Mouse (Mus musculus) liver, adult 10 weeks (tissue): ENCODE data around the gene Frzb. TPM values are rescaled to one million over a fixed set of nuclear protein-coding genes. Genes with fewer than 3 reads are reported as not detected.

Experiments used
- polyA plus RNA-seq: library from polyadenylated mRNA; stranded (reverse); fragments of 350-450 nt; fragmentation: Illumina TruSeq; extraction: RNeasy Lipid Tissue Mini Kit (QIAGEN cat#74804); gene quantifications from one replicate; pipeline ENCODE4 v1.2.3, GENCODE M21; 2014; ENCODE audit warnings: low read depth, low replicate concordance

Gene Frzb
- polyA plus RNA-seq = 1.4 TPM

GRCm38 (mm10) chr2:80447291-80447791 lies at the start of gene Frzb:
TSS of gene Frzb (minus strand) at chr2:80447625.

Other genes with a start within 250 kb of the Frzb start
- not detected for gene Prdx6b, start 155.2 kb downstream of the Frzb start, polyA plus RNA-seq
- gene Dnajc10, start 132.2 kb downstream of the Frzb start, polyA plus RNA-seq = 31.7 TPM
- gene Nckap1, start 133.8 kb upstream of the Frzb start, polyA plus RNA-seq = 126 TPM
- 8.3 TPM for gene Dusp19, start 169.4 kb upstream of the Frzb start, polyA plus RNA-seq
- 9.9 TPM for gene Nup35, start 169.6 kb upstream of the Frzb start, polyA plus RNA-seq